Mouse (Mus musculus) 3T3-L1 (cell line): ENCODE results near the gene Slc24a5.

ENCODE experiments used
- DNase-seq: peaks from one replicate; pipeline ENCODE4 v3.0.0-alpha.2; 2015; ENCODE audit warnings: low read depth, low spot score

The Slc24a5 gene

GRCm38 (mm10) chr2:125119381-125120110, 51.6 kb downstream of the Slc24a5 start:
- no peak for DNase-seq

GRCm38 (mm10) chr2:125122288-125122623, 54.3 kb downstream of the Slc24a5 start:
- DNase-seq: peak; percentile 66

- peak; percentile 62 for DNase-seq
Observed at GRCm38 (mm10) chr2:125122624-125123476, 54.9 kb downstream of the Slc24a5 start.

- DNase-seq: peak; percentile 79
Observed at GRCm38 (mm10) chr2:125123477-125123852, 55.5 kb downstream of the Slc24a5 start, which contains the start of gene Myef2. Gene Myef2, minus strand, starts transcription at chr2:125123661.

GRCm38 (mm10) chr2:125125824-125126223, 57.9 kb downstream of the Slc24a5 start:
- no peak for DNase-seq

- DNase-seq: no peak
Observed at GRCm38 (mm10) chr2:125126792-125127191, 58.9 kb downstream of the Slc24a5 start.

- no peak for DNase-seq
Observed at GRCm38 (mm10) chr2:125134113-125134512, 66.2 kb downstream of the Slc24a5 start.

- peak; percentile 84 for DNase-seq
Observed at GRCm38 (mm10) chr2:125135903-125136811, 68.2 kb downstream of the Slc24a5 start, which contains the start of gene Ctxn2. Gene Ctxn2, plus strand, starts transcription at chr2:125136692.

GRCm38 (mm10) chr2:125136846-125137245, 68.9 kb downstream of the Slc24a5 start:
- DNase-seq: no peak
